Mouse (Mus musculus): ENCODE data around the gene Dhx15.
"Not testable (repeated sequence)": the region's sequence is repeated elsewhere in the genome, so short reads cannot be mapped to it uniquely, and the experiment has no call there.

DNA sequence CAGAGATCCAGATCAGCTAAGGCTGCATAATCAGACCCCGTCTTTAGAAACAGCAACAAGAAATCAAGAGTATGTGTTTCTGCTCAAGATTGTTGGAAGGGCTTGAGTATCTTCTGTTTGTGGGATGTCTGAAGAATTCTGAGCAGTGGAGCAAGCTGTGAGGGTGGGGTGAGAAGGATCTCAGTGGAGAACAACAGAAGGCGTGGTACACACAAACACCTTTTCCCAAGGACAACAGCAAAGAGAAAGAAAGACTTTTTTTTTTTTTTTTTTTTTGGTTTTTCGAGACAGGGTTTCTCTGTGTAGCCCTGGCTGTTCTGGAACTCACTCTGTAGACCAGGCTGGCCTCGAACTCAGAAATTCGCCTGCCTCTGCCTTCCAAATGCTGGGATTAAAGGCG lies 46.3 kb upstream of the Dhx15 start:
- TF ChIP-seq POLR2A, CTCF (IDR thresholded peaks at IDR 0.05; ENCODE audit: extremely low read depth, insufficient read depth, low read length): not testable (repeated sequence)
